19 mouse cellular contexts compared by ENCODE assay signal in the genomic region with DNA sequence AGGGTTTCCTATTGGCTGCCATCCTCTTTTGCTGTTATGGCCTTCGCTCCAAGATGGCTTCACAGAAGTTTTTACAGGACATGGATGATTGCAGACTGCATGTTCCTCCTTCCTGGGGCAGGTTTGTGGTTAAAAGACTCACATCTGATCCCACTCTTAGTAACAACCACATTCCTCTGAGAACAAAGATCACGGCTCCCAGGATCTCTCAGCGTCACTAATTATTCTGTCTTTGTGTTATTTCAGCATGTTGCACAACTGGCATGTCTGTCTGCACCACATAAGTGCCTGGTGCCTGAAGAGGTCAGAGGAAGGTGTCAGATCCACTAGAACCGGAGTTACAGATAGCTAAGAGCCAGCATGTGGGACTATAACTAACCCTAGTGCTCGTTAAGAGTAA.
"Had no signal": no experiment of that assay in that cellular context is flagged by ENCODE, and none has a peak within 500 bp of the region (broad histone marks: within the 10 kb centered on the region; RNA-seq: fewer than 3 reads in every experiment).

No protein-coding gene starts in this region.

- H3K9me3 ChIP-seq: liver, embryonic 15.5 days; lung, embryonic 15.5 days; megakaryocyte, embryonic 14.5 days; midbrain, embryonic 12.5 days; midbrain, embryonic 15.5 days; neural tube, embryonic 13.5 days; neural tube, embryonic 15.5 days had no signal

- H3K4me3 ChIP-seq: liver, embryonic 15.5 days; lung, embryonic 15.5 days; megakaryocyte, embryonic 14.5 days; midbrain, embryonic 12.5 days; midbrain, embryonic 15.5 days; neural tube, embryonic 13.5 days; neural tube, embryonic 15.5 days had no signal

- H3K4me2 ChIP-seq: liver, embryonic 15.5 days; lung, embryonic 15.5 days; midbrain, embryonic 12.5 days; midbrain, embryonic 15.5 days; neural tube, embryonic 13.5 days; neural tube, embryonic 15.5 days had no signal

- H3K27ac ChIP-seq: liver, embryonic 15.5 days; lung, embryonic 15.5 days; macrophage; midbrain, embryonic 12.5 days; midbrain, embryonic 15.5 days; neural tube, embryonic 13.5 days; neural tube, embryonic 15.5 days had no signal

- H3K9ac ChIP-seq: liver, embryonic 15.5 days; liver, postnatal 0 days; lung, embryonic 15.5 days; midbrain, embryonic 12.5 days; midbrain, embryonic 15.5 days; neural tube, embryonic 13.5 days; neural tube, embryonic 15.5 days had no signal

- DNase-seq: liver, postnatal 0 days; lung, adult 2 months; lung, postnatal 14 days; lung, postnatal 36 days; retina, postnatal 1 day; right cerebral cortex, postnatal 14 days; spleen, adult 18-20 months; thymus, adult 18-20 months; thymus, postnatal 14 days; thymus, postnatal 36 days had no signal

- ATAC-seq: liver, postnatal 0 days; lung, postnatal 0 days; midbrain, embryonic 15.5 days had no signal

- H3K27me3 ChIP-seq: liver, embryonic 15.5 days; lung, embryonic 15.5 days; midbrain, embryonic 12.5 days; midbrain, embryonic 15.5 days; neural tube, embryonic 13.5 days; neural tube, embryonic 15.5 days had no signal

- H3K4me1 ChIP-seq: midbrain, embryonic 15.5 days had no signal

- H3K36me3 ChIP-seq: liver, embryonic 15.5 days; lung, embryonic 15.5 days; midbrain, embryonic 12.5 days; midbrain, embryonic 15.5 days; neural tube, embryonic 13.5 days; neural tube, embryonic 15.5 days had no signal
